Mouse (Mus musculus): ENCODE measurements around the gene Tenm3.

Gene Tenm3

GRCm38 (mm10) chr8:48522004-48522403 lies 321.7 kb downstream of the Tenm3 start:
- no peak for TF ChIP-seq GATA4 (IDR thresholded peaks at IDR 0.05; ENCODE audit: insufficient replicate concordance, low read length)

DNA sequence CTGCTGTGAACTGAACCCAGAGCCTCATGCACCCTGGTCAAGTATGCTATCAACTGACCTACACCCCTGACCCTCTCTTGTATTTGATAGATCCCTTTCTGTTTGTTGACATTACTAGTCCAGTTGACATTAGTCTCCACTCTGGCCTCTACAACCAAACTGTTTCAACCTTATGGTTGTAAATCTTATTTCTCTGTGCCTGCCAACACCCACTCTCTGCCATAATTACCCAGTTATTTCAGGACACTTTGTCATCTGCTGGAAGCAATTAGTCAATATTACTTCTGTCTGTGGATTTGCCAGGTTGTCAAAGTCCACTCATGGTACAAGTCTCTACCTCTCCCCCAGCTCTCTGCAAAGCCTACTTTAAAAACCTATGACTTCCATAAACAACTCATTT lies 326.3 kb downstream of the Tenm3 start:
- peak; percentile 30; the same call in 1 of the 2 replicates for TF ChIP-seq GATA4 (IDR thresholded peaks at IDR 0.05; ENCODE audit: insufficient replicate concordance, low read length)

GRCm38 (mm10) chr8:48514230-48514629 lies 329.5 kb downstream of the Tenm3 start:
- no peak for TF ChIP-seq GATA4 (IDR thresholded peaks at IDR 0.05; ENCODE audit: insufficient replicate concordance, low read length)

DNA sequence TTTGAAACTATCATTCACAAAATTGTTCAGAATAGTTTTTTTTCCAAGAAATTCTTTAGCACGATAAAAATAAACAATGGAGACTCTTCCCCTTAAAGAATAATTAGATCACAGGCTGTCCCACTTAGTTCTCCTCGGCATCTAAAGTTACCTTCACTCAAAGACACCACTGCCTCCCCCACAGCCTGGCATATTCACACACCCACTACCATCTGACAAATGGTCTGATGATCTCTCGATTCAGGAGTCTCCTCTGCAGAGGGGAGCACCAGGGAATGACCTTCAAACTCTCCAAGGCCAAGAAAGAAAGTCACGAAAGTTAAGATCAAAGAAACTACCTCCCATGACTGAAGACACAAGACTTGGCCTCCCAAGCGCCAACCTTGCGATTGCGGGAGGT lies 329.9 kb downstream of the Tenm3 start:
- TF ChIP-seq GATA4 (IDR thresholded peaks at IDR 0.05; ENCODE audit: insufficient replicate concordance, low read length), result no peak

- no peak for TF ChIP-seq GATA4 (IDR thresholded peaks at IDR 0.05; ENCODE audit: insufficient replicate concordance, low read length)
Measured at GRCm38 (mm10) chr8:48511546-48511945, 332.2 kb downstream of the Tenm3 start.

GRCm38 (mm10) chr8:48511137-48511536 lies 332.6 kb downstream of the Tenm3 start:
- TF ChIP-seq GATA4 (IDR thresholded peaks at IDR 0.05; ENCODE audit: insufficient replicate concordance, low read length), result no peak

- TF ChIP-seq GATA4 (IDR thresholded peaks at IDR 0.05; ENCODE audit: insufficient replicate concordance, low read length), result no peak
Measured at GRCm38 (mm10) chr8:48508641-48509599, 334.8 kb downstream of the Tenm3 start.

DNA sequence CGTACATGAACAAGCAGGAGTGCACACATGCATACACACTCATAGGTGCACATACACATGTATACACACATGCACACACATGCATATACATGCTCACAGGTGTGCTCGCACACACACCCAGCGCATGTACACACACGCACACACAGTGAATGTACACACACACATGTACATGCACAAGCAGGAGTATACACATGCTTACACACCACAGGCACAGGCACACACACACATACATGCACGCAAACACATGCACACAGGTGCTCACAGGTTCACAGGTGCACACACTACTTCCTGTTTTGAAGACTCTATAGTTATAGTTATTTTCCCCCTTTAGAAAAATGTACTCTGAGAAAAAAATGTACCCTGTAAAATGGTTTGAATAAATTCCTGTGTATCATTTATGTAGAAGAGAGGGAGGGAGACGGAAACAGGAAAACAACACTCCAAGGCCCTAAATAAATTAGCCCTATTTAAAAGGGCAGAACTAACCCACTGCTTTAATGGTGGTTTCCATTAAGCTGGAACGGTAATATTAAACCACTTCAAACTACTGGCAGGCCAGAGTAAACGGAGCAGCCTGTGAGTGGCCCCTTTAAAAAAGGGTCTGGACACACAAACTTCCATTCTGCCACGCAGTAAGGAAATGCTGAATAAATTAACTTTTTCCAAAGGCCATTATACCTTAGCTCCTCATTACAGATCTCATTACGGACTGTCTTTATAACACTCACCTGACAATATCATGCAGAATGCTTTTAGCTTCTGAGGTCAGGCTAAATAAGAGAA lies 335.8 kb downstream of the Tenm3 start:
- TF ChIP-seq GATA4 (IDR thresholded peaks at IDR 0.05; ENCODE audit: insufficient replicate concordance, low read length), result no peak

DNA sequence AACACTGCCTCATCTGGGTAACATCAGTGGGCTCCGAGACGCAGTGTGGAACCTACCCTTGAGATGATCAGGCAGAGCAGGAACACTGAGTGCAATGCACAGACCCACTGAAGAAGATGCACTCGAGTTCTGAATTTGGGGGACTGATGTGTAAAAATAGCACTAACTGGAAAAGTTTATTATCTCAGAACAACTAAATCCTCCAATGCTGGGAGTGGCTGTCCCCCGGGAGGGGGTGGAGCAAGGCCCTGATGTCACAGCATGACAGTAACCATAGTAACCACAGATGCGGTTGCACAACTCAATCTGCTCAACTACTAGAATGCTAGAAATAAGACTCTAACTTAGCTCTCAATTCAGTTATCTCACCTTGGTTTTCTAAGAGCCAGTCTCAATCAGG lies 351.3 kb downstream of the Tenm3 start:
- TF ChIP-seq GATA4 (IDR thresholded peaks at IDR 0.05; ENCODE audit: insufficient replicate concordance, low read length), result no peak

GRCm38 (mm10) chr8:48490635-48491165 lies 353.1 kb downstream of the Tenm3 start:
- no peak for TF ChIP-seq GATA4 (IDR thresholded peaks at IDR 0.05; ENCODE audit: insufficient replicate concordance, low read length)

- no peak for TF ChIP-seq GATA4 (IDR thresholded peaks at IDR 0.05; ENCODE audit: insufficient replicate concordance, low read length)
Measured at GRCm38 (mm10) chr8:48489936-48490634, 353.7 kb downstream of the Tenm3 start.

GRCm38 (mm10) chr8:48489417-48489816 lies 354.3 kb downstream of the Tenm3 start:
- no peak for TF ChIP-seq GATA4 (IDR thresholded peaks at IDR 0.05; ENCODE audit: insufficient replicate concordance, low read length)

- no peak for TF ChIP-seq GATA4 (IDR thresholded peaks at IDR 0.05; ENCODE audit: insufficient replicate concordance, low read length)
Measured at GRCm38 (mm10) chr8:48488809-48489208, 354.9 kb downstream of the Tenm3 start.

DNA sequence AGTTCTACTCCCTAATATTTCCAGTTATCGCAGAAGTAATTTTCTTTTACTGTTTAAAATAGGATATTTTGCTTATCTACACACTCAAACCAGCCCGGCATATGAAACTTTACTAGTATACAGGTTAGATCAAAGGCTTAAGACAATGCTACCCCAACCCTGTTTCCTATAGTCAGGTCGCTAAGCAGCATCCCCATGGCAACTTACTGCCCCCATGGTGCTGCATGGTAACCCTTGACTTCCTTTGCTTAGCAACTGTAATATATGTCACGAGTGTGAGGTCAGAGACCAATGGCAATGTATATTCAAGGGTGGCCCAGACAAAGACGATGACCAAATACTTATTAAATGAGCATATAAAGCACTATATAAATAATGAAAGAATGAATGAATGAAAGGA lies 359.6 kb downstream of the Tenm3 start:
- TF ChIP-seq GATA4 (IDR thresholded peaks at IDR 0.05; ENCODE audit: insufficient replicate concordance, low read length), result no peak
